Mouse (Mus musculus) limb, embryonic 12.5 days (tissue): ENCODE measurements at regions not wholly inside any gene's neighbourhood (a gene's known extent, or its start where the extent isn't known, plus 50 kb on each side); places are given as distances from the start of the nearest gene placed in this dataset.

Experiments used
- ATAC-seq: fragments of 200-750 bp; cut with Nextera tagmentation; 2 replicates; pipeline ENCODE4 v1.8.0; 2017; ENCODE audit warnings: low read depth, moderate TSS enrichment; ENCODE audit not compliant: insufficient number of reproducible peaks, insufficient read depth, low FRiP score, low TSS enrichment
- H3K27ac ChIP-seq: fragments of 300-500 bp; sonication (generic); 2 replicates; pipeline ENCODE4 v1.5.1; 2016; ENCODE audit warnings: mild to moderate bottlenecking, moderate library complexity
- H3K27me3 ChIP-seq: fragments of 300-500 bp; sonication (generic); 2 replicates; pipeline ENCODE4 v1.6.1; 2016; ENCODE audit warnings: mild to moderate bottlenecking, moderate library complexity
- H3K36me3 ChIP-seq: fragments of 300-500 bp; sonication (generic); 2 replicates; pipeline ENCODE4 v1.6.1; 2016; ENCODE audit warnings: mild to moderate bottlenecking, moderate library complexity
- H3K4me1 ChIP-seq: fragments of 300-500 bp; sonication (generic); replicated peaks from 2 replicates; pipeline ENCODE4 v1.6.1; 2016
- H3K4me2 ChIP-seq: fragments of 300-500 bp; sonication (generic); 2 replicates; pipeline ENCODE4 v1.6.1; 2016; ENCODE audit warnings: mild to moderate bottlenecking, moderate library complexity
- H3K4me3 ChIP-seq: fragments of 300-500 bp; sonication (generic); replicated peaks from 2 replicates; pipeline ENCODE4 v1.5.1; 2016; ENCODE audit warnings: mild to moderate bottlenecking
- H3K9ac ChIP-seq: fragments of 300-500 bp; sonication (generic); replicated peaks from 2 replicates; pipeline ENCODE4 v1.6.1; 2016; ENCODE audit warnings: mild to moderate bottlenecking, moderate library complexity
- H3K9me3 ChIP-seq: fragments of 300-500 bp; sonication (generic); 2 replicates; pipeline ENCODE4 v1.6.1; 2016; ENCODE audit warnings: mild to moderate bottlenecking, moderate library complexity
- WGBS: fragments of 180-500 bp; shearing (Covaris S2); methylation state at CpG from one replicate; pipeline ENCODE4 v1.1.7; 2016; 5-methylcytosine and 5-hydroxymethylcytosine counted together

DNA sequence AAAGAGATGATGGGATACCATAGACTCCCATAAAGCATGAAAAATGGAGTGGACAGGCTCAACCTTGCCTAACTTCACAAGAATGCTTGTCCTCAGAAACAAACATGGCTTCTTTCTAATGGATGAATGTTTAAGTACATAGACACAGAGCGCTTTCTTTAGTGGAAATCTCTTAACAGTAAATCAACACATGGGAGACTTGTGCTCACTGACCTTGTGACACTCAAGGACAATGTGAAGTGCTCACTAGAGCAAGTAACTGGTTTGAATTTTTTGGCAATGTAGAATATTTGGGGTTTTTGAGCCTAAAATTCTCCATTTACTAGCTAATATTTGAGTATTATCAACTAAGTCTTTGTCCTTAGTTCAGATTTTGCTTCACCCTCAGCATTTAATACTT, 88.0 kb downstream of the Tent5c start:
- no peak overlapping the region for H3K27ac ChIP-seq
- H3K4me2 ChIP-seq = no peak overlapping the region
- ATAC-seq = no peak
- no peaks in the 10 kb centered on the region for H3K9me3 ChIP-seq
- no peaks in the 10 kb centered on the region for H3K36me3 ChIP-seq
- 96% methylated on average over 1 of the region's 1 CpGs for WGBS
- no peak overlapping the region for H3K9ac ChIP-seq
- no peaks in the 10 kb centered on the region for H3K4me1 ChIP-seq
- no peaks in the 10 kb centered on the region for H3K27me3 ChIP-seq
- H3K4me3 ChIP-seq = no peak overlapping the region

DNA sequence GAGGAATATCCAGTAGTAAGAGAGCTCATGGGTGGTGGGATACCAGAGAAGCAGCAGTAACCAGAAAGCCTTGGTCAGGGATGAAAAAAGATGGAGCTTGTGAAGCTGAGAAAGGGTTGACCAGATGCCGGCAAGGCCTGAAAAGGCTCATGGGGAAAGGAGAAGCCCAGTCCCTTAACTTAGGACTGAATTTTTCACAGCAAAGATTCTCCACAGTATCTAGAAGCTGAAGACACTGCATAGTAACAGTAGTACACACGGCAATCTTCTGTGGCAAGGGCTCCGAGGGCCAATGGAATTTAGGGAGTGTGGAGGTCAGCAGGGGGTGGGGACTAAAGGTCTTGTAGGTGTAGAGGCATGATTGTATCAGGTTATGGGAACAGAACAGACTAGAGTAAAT, 91.6 kb downstream of the Tent5c start:
- no peak overlapping the region for H3K4me2 ChIP-seq
- peaks cover 22% of the 10 kb centered on the region for H3K4me1 ChIP-seq
- H3K9ac ChIP-seq = no peak overlapping the region
- H3K27me3 ChIP-seq = no peaks in the 10 kb centered on the region
- no peak for ATAC-seq
- no peak overlapping the region for H3K4me3 ChIP-seq
- H3K9me3 ChIP-seq = no peaks in the 10 kb centered on the region
- H3K36me3 ChIP-seq = no peaks in the 10 kb centered on the region
- H3K27ac ChIP-seq = no peak overlapping the region
- WGBS = 89% methylated on average over 3 of the region's 3 CpGs

DNA sequence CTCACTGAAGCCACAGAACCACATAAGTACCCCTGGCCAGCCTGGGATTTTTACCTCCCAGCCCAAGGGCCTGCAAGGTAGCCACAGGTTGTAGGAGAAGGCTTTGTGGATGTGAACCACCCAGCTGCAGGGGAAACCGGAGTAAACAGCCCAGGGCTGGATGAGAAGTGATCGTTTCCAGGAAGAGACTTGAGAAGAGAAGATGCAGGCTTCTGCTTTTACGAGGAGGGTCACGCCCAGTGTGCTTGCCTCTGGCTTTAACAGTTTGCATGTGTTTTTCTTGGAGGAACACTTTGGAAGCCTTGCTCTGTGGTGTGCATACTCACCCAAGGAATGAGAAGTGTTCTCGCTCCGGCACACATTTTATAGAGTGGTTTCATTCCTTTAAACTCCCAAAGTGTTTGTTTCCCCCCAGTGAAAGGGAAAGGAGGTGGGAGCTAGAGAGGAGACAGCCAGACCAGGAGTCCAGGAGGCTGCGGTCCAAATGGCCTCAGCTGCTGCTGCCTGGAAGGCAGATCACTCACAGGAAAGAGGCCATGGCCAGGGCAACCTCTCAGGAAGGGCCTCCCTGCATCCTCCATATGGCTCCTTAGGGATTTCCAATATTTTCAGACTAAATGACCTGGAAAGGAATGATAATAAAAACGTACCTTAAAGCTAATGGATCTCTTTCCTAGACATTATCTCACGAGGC, 94.1 kb downstream of the Tent5c start:
- peak; percentile 84 for ATAC-seq
- no peak overlapping the region for H3K9ac ChIP-seq
- H3K27me3 ChIP-seq = no peaks in the 10 kb centered on the region
- no peak overlapping the region for H3K4me3 ChIP-seq
- 12% methylated on average over 9 of the region's 9 CpGs for WGBS
- no peaks in the 10 kb centered on the region for H3K36me3 ChIP-seq
- peak overlapping the region; percentile 30 for H3K4me2 ChIP-seq
- H3K4me1 ChIP-seq = peaks cover 22% of the 10 kb centered on the region
- H3K27ac ChIP-seq = peak overlapping the region; percentile 82
- H3K9me3 ChIP-seq = no peaks in the 10 kb centered on the region

DNA sequence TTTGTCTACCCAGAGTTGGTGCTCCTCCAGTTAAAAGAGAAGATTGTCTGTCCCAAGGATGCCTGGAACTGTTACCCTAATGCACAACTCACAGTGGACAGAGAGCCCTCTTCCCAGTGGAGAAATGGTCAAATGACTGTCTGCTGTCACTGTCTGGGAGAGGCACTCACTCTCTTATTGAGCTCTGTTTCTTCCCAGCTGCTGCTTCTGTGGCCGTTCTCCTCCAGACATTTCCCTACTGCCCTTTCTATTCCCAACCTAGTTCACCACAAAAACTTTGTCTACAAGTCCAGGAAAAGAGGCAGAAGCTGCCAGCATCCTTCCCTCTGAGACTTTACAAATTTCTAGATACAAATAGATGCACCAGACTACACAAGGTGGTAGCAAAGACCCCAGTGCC, 95.2 kb downstream of the Tent5c start:
- H3K27ac ChIP-seq = no peak overlapping the region
- ATAC-seq = no peak
- H3K36me3 ChIP-seq = no peaks in the 10 kb centered on the region
- H3K4me2 ChIP-seq = no peak overlapping the region
- H3K9ac ChIP-seq = no peak overlapping the region
- H3K4me1 ChIP-seq = peaks cover 22% of the 10 kb centered on the region
- 84% methylated on average over 1 of the region's 1 CpGs for WGBS
- H3K9me3 ChIP-seq = no peaks in the 10 kb centered on the region
- no peaks in the 10 kb centered on the region for H3K27me3 ChIP-seq
- no peak overlapping the region for H3K4me3 ChIP-seq

DNA sequence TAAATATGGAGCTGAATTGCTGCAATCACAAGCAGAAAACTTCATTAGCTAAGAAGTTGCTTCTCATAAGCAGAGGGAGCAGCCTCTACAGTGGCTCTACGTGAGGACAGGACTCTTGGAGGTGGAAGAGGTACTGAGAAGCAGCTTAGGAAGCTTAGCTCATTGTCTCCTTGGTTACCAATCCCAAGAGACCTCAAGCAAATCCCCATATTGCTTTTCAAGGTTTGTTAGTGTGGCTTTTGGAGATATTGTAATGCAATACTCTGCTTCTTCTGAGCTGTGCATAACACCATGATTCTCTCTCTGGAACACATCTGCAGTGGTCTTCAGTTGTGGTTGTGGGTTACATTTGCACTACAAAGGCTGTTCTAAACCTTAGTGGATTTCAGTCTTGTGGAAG, 106.9 kb downstream of the Tent5c start:
- ATAC-seq = no peak
- Histone ChIP-seq H3K9me3 (no peaks in the 10 kb centered on the region), H3K36me3 (no peaks in the 10 kb centered on the region), H3K27ac (no peak overlapping the region), H3K4me2 (no peak overlapping the region), H3K9ac (no peak overlapping the region), H3K4me3 (no peak overlapping the region), H3K4me1 (no peaks in the 10 kb centered on the region), H3K27me3 (no peaks in the 10 kb centered on the region)
- 61% methylated on average over 1 of the region's 1 CpGs for WGBS

DNA sequence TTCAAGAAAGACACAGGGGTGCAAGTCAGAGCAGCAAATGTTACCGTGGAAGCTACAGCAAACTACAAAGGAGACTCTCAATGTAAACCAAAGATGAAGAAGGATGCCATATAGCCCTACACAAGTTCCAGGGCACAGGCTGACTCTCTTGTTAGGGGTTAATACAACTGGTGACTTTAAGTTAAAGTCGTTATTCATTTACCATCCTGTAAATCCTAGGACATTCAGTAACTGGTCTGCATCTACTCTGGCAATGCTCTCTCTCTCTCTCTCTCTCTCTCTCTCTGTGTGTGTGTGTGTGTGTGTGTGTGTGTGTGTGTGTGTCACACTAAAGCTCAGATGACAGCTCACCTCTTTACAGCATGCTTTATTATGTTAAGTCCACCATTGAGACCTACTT, 107.8 kb downstream of the Tent5c start:
- no peaks in the 10 kb centered on the region for H3K4me1 ChIP-seq
- ATAC-seq = no peak
- no peak overlapping the region for H3K4me3 ChIP-seq
- no peak overlapping the region for H3K9ac ChIP-seq
- no peaks in the 10 kb centered on the region for H3K36me3 ChIP-seq
- no peaks in the 10 kb centered on the region for H3K9me3 ChIP-seq
- no peaks in the 10 kb centered on the region for H3K27me3 ChIP-seq
- H3K4me2 ChIP-seq = no peak overlapping the region
- H3K27ac ChIP-seq = no peak overlapping the region
- whole genome bisulfite sequencing = 60% methylated on average over 2 of the region's 2 CpGs

DNA sequence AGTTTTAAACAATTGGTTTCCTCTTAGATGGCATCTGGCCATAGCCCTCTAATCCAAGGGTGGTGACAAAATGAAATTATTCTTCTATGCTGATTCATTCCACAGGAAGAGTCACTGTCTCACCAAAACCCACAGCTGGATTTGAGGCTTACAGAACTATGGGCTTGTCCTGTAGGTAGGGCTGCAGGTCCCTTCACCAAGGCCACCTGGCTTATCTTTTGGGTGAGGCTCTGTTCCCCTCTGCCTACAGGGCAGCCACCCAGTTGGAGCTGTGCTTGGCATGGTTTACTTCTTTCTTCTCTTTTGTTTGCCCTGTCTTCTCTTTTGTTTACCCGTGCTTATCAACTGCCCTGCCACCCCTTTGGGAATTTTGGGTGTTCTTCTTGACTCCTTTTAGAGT, 113.0 kb downstream of the Tent5c start:
- Histone ChIP-seq H3K27me3 (no peaks in the 10 kb centered on the region), H3K9me3 (no peaks in the 10 kb centered on the region), H3K36me3 (no peaks in the 10 kb centered on the region), H3K4me2 (no peak overlapping the region), H3K27ac (no peak overlapping the region), H3K9ac (no peak overlapping the region), H3K4me1 (no peaks in the 10 kb centered on the region), H3K4me3 (no peak overlapping the region)
- WGBS = 61% methylated on average over 1 of the region's 1 CpGs
- ATAC-seq = no peak

DNA sequence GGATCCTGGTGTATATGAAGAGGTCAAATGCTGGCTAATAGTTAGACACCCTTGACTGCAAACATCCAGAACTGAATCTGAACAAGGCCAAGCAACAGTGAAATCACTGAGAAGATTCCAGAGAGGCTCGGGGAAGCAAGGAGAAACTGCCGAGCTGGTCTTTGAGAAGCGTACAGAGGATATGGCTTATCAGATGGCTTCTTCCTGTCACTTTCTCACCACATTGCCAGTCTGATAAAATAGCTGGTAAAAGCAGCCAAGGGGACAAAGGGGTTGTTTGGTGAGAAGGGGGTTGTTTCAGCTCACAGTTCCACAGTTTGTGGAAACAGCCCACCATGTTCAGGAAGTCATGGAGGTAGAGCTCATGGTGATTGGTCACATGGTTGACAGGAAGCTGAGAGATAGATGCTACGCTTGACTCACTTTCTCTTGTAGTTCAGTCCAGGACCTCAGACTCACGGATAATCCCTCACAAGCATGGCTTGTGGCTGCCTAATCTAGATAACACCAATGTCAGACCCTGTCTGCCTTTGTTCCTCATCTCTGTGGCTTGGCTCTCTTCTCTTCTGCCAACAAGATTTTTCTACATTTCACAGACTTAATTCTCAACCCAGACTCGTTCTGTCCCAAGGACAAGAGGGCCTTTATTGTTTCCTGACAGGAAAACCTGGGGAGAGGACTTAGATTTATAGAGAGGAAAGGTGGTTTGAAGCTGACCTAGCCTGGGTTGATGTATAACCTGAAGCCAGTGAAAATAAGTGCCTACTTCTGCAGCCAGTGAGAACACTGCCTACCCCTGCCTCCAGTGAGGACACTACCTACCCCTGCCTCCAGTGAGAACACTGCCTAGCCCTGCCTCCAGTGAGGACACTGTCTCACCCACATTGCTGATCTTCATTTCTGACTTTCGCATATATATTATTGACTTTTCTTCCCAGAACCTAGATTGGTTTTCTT, 122.0 kb downstream of the Tent5c start:
- H3K36me3 ChIP-seq = no peaks in the 10 kb centered on the region
- H3K4me2 ChIP-seq = no peak overlapping the region
- H3K27me3 ChIP-seq = no peaks in the 10 kb centered on the region
- ATAC-seq = no peak
- H3K27ac ChIP-seq = no peak overlapping the region
- no peak overlapping the region for H3K4me3 ChIP-seq
- H3K9me3 ChIP-seq = no peaks in the 10 kb centered on the region
- H3K9ac ChIP-seq = no peak overlapping the region
- 74% methylated on average over 7 of the region's 7 CpGs for WGBS
- H3K4me1 ChIP-seq = 0 out of 2 replicates have a peak, but pooled peaks cover 10% of the 10 kb centered on the region

DNA sequence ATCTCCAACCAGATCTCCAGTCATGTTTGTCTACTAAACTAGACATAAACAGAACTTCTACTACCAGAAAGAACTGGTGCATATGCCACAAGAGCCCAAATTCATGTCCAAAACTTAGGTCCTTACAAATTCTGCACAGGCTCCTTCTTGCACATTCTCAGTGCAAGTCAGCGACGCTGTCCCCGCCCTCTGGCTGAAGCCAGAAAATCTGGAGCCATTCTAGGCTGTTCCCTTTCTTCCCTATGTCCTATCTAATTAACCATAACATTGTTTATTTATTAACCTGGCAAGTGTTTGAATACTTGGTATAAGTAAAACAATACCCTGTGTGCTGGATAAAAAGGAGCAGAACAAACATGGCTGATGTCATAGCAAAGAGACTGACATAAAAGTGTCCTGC, 122.7 kb downstream of the Tent5c start:
- ATAC-seq = no peak
- Histone ChIP-seq H3K9ac (no peak overlapping the region), H3K27me3 (no peaks in the 10 kb centered on the region), H3K27ac (no peak overlapping the region), H3K4me3 (no peak overlapping the region), H3K9me3 (no peaks in the 10 kb centered on the region), H3K36me3 (no peaks in the 10 kb centered on the region), H3K4me2 (no peak overlapping the region), H3K4me1 (0 out of 2 replicates have a peak, but pooled peaks cover 10% of the 10 kb centered on the region)
- WGBS = 88% methylated on average over 3 of the region's 3 CpGs

DNA sequence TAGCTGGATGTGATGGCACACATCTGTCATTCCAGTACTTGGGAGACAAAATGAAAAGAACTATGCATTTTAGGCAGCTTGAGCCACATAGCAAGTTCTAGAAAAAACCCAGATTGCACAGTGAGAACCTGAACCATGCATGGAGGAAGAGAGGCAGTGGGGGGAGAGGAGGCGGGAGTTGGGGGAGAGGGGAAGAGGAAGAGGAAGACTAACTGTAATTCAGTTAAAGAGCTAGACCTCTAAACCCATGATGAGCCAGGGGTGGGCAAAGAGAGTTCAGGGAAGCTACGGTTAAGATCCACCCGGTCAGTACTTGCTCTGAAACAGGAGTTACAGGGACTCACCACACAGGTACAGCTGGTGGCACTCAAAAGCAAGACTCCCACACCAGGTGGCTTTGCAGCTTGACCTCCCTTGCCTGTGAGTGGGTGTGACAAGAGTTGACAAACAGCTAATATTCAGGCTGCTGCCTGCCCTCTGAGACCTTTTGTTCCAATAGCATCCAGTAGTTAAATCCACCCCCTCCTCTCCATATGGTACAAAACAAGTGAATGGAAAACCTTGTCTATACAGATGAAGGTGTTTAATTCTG, 123.7 kb downstream of the Tent5c start:
- Histone ChIP-seq H3K9ac (no peak overlapping the region), H3K36me3 (no peaks in the 10 kb centered on the region), H3K27ac (peak overlapping the region; percentile 25), H3K27me3 (no peaks in the 10 kb centered on the region), H3K4me1 (0 out of 2 replicates have a peak, but pooled peaks cover 10% of the 10 kb centered on the region), H3K4me3 (no peak overlapping the region), H3K4me2 (no peak overlapping the region), H3K9me3 (no peaks in the 10 kb centered on the region)
- ATAC-seq = no peak
- WGBS = 79% methylated on average over 3 of the region's 3 CpGs

DNA sequence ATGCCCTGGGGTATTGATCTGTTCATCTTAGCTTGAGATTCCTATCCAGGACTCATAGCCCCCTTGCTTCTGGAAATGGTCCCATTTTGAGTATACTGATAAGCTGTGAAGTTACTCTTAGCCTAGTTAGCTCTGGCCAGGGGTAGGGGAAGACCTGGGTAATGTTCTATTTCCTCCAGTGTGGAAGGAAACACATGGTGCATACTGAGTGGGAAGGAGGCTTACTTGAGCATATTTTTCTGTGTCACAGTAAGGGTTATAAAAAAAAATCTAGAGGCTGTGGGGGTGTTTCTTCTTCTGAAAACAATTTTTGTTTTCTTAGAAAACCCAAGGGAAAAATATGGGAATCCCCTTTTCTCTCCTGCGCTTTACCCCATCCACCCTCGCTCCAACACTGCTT, 124.4 kb downstream of the Tent5c start:
- no peak overlapping the region for H3K4me2 ChIP-seq
- ATAC-seq = no peak
- no peaks in the 10 kb centered on the region for H3K9me3 ChIP-seq
- H3K4me1 ChIP-seq = 0 out of 2 replicates have a peak, but pooled peaks cover 10% of the 10 kb centered on the region
- H3K9ac ChIP-seq = no peak overlapping the region
- 56% methylated on average over 2 of the region's 2 CpGs for WGBS
- no peak overlapping the region for H3K27ac ChIP-seq
- no peaks in the 10 kb centered on the region for H3K36me3 ChIP-seq
- H3K27me3 ChIP-seq = no peaks in the 10 kb centered on the region
- H3K4me3 ChIP-seq = no peak overlapping the region
